Mouse (Mus musculus) CH12.LX (cell line): Measurements from ENCODE around the gene Ctcfl. TPM values are rescaled to one million over a fixed set of nuclear protein-coding genes. Genes with fewer than 3 reads are reported as not detected.
A peak's percentile ranks its signal among the peaks of the same experiment; 100 is the strongest.

Source experiments
- DNase-seq: peaks from one replicate; pipeline ENCODE4 v3.0.0-alpha.2; 2013; ENCODE audit errors: extremely low read depth
- H3K27ac ChIP-seq: 2 replicates; pipeline ENCODE4 v1.5.1; 2012; ENCODE audit warnings: low read depth, mild to moderate bottlenecking, control low read depth, moderate library complexity; ENCODE audit not compliant: insufficient read depth
- H3K27me3 ChIP-seq: replicated peaks from 2 replicates; pipeline ENCODE3; 2012; ENCODE audit warnings: inconsistent platforms
- H3K36me3 ChIP-seq, 2 experiments: replicated peaks in 1 of 2; 2 replicates each; pipeline versions ENCODE3 to v1.6.1; 2012; ENCODE audit warnings: inconsistent platforms in 1 of 2, low read length in 1 of 2, mild to moderate bottlenecking in 1 of 2, mixed read lengths in 1 of 2, moderate library complexity in 1 of 2; ENCODE audit not compliant: control insufficient read depth in 1 of 2, insufficient read depth in 1 of 2
- H3K4me1 ChIP-seq, 2 experiments: 2 replicates each; pipeline ENCODE4 v1.6.1; 2012; ENCODE audit warnings: inconsistent platforms in 1 of 2, moderate library complexity in 1 of 2; ENCODE audit not compliant: insufficient read depth in 2 of 2, control insufficient read depth in 1 of 2
- H3K4me2 ChIP-seq: 2 replicates; pipeline ENCODE4 v1.6.1; 2012; ENCODE audit warnings: low read depth, mild to moderate bottlenecking, control low read depth; ENCODE audit not compliant: poor library complexity, insufficient read depth, severe bottlenecking
- H3K4me3 ChIP-seq, 3 experiments: fragments of 150-350 bp in 1 of 3; sonication (generic) in 1 of 3; replicated peaks in 1 of 3; 2 replicates each; pipeline versions ENCODE3 to v1.5.1; 2011 to 2012; ENCODE audit warnings: low read depth in 2 of 3, low read length in 2 of 3, mild to moderate bottlenecking in 2 of 3, moderate library complexity in 2 of 3, control low read depth in 1 of 3, improper control_type of control experiment in 1 of 3, inconsistent platforms in 1 of 3, mixed read lengths in 1 of 3; ENCODE audit not compliant: poor library complexity in 1 of 3
- H3K79me2 ChIP-seq: replicated peaks from 2 replicates; pipeline ENCODE4 v1.6.1; 2012; ENCODE audit warnings: mild to moderate bottlenecking, moderate library complexity; ENCODE audit not compliant: control insufficient read depth, poor library complexity, insufficient read depth, severe bottlenecking; ENCODE audit errors: extremely low read depth
- H3K9ac ChIP-seq: 2 replicates; pipeline ENCODE4 v1.6.1; 2012; ENCODE audit warnings: low read depth, mild to moderate bottlenecking, control low read depth, moderate library complexity; ENCODE audit not compliant: insufficient read depth
- H3K9me3 ChIP-seq: replicated peaks from 2 replicates; pipeline ENCODE3; 2012; ENCODE audit warnings: low read length, inconsistent platforms, mixed read lengths
- CHD1 ChIP-seq: IDR thresholded peaks from 2 replicates; pipeline ENCODE4 v1.6.1; 2012; ENCODE audit warnings: low read depth, low read length, improper control_type of control experiment, inconsistent platforms
- CTCF ChIP-seq, 2 experiments: IDR thresholded peaks in 1 of 2; conservative IDR thresholded peaks in 1 of 2; 2 replicates each; pipeline ENCODE4 v1.5.1; 2011 to 2012; ENCODE audit warnings: low read depth in 2 of 2, low read length in 2 of 2, improper control_type of control experiment in 1 of 2, inconsistent platforms in 1 of 2, mild to moderate bottlenecking in 1 of 2, moderate library complexity in 1 of 2
- E2F4 ChIP-seq: IDR thresholded peaks from 2 replicates; pipeline ENCODE4 v1.6.1; 2011; ENCODE audit warnings: low read depth, low read length, improper control_type of control experiment; ENCODE audit not compliant: insufficient replicate concordance
- EP300 ChIP-seq: IDR thresholded peaks from 2 replicates; pipeline ENCODE4 v1.6.1; 2011; ENCODE audit warnings: low read length, improper control_type of control experiment
- JUND ChIP-seq: conservative IDR thresholded peaks from 2 replicates; pipeline ENCODE4 v1.6.1; 2011; ENCODE audit warnings: low read depth, low read length, improper control_type of control experiment
- MAX ChIP-seq: IDR thresholded peaks from 2 replicates; pipeline ENCODE4 v1.6.1; 2011; ENCODE audit warnings: low read length, improper control_type of control experiment
- NELFE ChIP-seq: IDR thresholded peaks from 2 replicates; pipeline ENCODE4 v1.6.1; 2011; ENCODE audit warnings: low read depth, low read length, improper control_type of control experiment
- NRF1 ChIP-seq: IDR thresholded peaks from 2 replicates; pipeline ENCODE4 v1.6.1; 2014; ENCODE audit warnings: low read depth, mild to moderate bottlenecking, inconsistent platforms, low read length, improper control_type of control experiment, moderate library complexity
- POLR2AphosphoS2 ChIP-seq: IDR thresholded peaks from 2 replicates; pipeline ENCODE4 v1.6.1; 2011; ENCODE audit warnings: low read depth, low read length, improper control_type of control experiment
- RAD21 ChIP-seq: IDR thresholded peaks from 2 replicates; pipeline ENCODE4 v1.6.1; 2011; ENCODE audit warnings: low read depth, mild to moderate bottlenecking, low read length, improper control_type of control experiment, moderate library complexity
- RCOR1 ChIP-seq: conservative IDR thresholded peaks from 2 replicates; pipeline ENCODE4 v1.6.1; 2012; ENCODE audit warnings: low read depth, mild to moderate bottlenecking, inconsistent platforms, low read length, improper control_type of control experiment
- SMC3 ChIP-seq: IDR thresholded peaks from 2 replicates; pipeline ENCODE4 v1.6.1; 2011; ENCODE audit warnings: low read depth, low read length, improper control_type of control experiment
- TBP ChIP-seq: conservative IDR thresholded peaks from 2 replicates; pipeline ENCODE4 v1.6.1; 2011; ENCODE audit warnings: low read depth, low read length, improper control_type of control experiment
- USF2 ChIP-seq: conservative IDR thresholded peaks from 2 replicates; pipeline ENCODE4 v1.6.1; 2011; ENCODE audit warnings: low read depth, low read length, improper control_type of control experiment
- ZC3H11A ChIP-seq: IDR thresholded peaks from 2 replicates; pipeline ENCODE4 v1.6.1; 2012; ENCODE audit warnings: low read depth, mild to moderate bottlenecking, inconsistent platforms, low read length, improper control_type of control experiment
- dilution Hi-C: fragments of 300-500 bp; cut with MboI; formaldehyde crosslinking; loops from 2 replicates; pipeline ENCODE4 v1.14.3; 2020; ENCODE audit warnings: low sequenced_read_pairs; ENCODE audit not compliant: extremely low pct_unique_long_range_greater_than_20kb, extremely low pct_ligation_motif_present
- in situ Hi-C: fragments of 300-500 bp; cut with MboI; formaldehyde crosslinking; loops from 3 replicates; pipeline ENCODE4 v1.14.3; 2019; ENCODE audit warnings: low sequenced_read_pairs, low pct_ligation_motif_present, low pct_unique_long_range_greater_than_20kb, mixed read lengths
- polyA plus RNA-seq: library from polyadenylated mRNA; unstranded; fragments of >175 nt; gene quantifications from 2 replicates; pipeline ENCODE4 v1.2.1, GENCODE M21; 2012; ENCODE audit warnings: low read depth; ENCODE audit not compliant: insufficient read length
- total RNA-seq, 2 experiments: library from RNA; depleted of rRNA; stranded (reverse); fragments of 300-350 nt in 1 of 2; fragments of >200 nt in 1 of 2; gene quantifications; 2 replicates each; pipeline ENCODE4 v1.2.3; 2012 to 2014

The Ctcfl gene
- total RNA-seq (2012; rRNA removed) (not detected in 2 replicates), total RNA-seq (2014; rRNA removed) (not detected in 2 replicates), polyA plus RNA-seq (0.11 TPM in 1 of 2 replicates, not detected in the other)

DNA sequence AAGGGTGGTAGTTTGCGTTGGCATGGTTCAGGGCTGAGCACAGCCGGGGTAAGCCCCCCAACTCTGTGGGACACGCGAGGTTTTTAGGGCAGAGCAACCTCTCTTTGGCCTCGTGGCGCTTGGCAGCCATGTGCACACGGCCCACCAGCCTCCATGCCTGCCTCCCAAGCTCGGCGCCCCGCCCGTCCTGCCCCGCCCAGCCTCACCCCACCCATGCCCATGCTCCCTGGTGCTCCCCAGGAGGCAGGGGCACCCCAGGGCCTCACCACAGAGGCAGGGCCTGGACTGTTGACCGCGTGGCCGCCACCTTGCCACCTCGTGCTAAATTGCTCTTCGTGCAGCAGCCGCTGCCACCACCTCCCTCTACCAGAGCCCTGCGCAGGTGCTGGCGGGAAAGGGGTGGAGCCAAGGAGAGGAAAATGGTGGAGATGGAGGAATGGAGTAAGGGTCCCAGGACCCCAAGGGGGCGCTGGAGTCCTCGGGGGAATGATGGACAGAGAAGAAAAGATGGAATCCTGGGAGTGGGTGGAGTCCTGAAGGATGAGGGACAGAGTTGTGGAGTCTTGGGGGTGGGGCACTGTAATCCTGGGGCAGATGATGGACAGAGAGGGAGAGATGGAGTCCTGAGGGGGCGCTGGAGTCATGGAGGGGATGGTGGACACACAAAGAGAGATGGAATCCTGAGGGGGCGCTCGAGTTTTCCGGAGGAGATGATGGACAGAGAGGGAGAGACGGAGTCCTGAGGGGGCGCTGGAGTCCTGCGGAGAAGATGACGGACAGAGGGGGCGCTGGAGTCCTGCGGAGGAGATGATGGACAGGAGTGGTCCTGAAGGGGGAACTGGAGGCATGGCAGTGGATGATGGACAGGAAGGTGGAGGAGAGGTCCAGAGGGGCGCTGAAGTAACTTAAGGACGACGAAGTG lies at the start of gene Ctcfl:
Gene Ctcfl (minus strand): TSS at position 503 of the 922 bp plus-strand sequence.
- Histone ChIP-seq H3K4me2 (no peak within 1 kb of the TSS), H3K36me3 (no peaks in the 10 kb centered on the region), H3K4me3 (no peak within 1 kb of the TSS), H3K27me3 (peaks cover 46% of the 10 kb centered on the region), H3K27ac (no peak within 1 kb of the TSS), H3K4me1 (peaks cover 2 to 7% of the 10 kb centered on the region in 2 experiments; a peak in 2 of 4 replicates), H3K9ac (no peak within 1 kb of the TSS), H3K9me3 (no peaks in the 10 kb centered on the region), H3K79me2 (no peaks in the 10 kb centered on the region)
- in situ Hi-C loops: no loop called here
- TF ChIP-seq CTCF (conservative IDR thresholded peaks at IDR 0.05 in 1 of 2, IDR thresholded peaks at IDR 0.05 in 1 of 2; ENCODE audit: low read depth in 2 of 2, low read length in 2 of 2) (peak in 1 of 2 experiments; percentile 30; a peak in 2 of 4 replicates), POLR2AphosphoS2 (no peak), USF2 (no peak)
- DNase-seq: no peak
- dilution Hi-C loops: no loop called here

DNA sequence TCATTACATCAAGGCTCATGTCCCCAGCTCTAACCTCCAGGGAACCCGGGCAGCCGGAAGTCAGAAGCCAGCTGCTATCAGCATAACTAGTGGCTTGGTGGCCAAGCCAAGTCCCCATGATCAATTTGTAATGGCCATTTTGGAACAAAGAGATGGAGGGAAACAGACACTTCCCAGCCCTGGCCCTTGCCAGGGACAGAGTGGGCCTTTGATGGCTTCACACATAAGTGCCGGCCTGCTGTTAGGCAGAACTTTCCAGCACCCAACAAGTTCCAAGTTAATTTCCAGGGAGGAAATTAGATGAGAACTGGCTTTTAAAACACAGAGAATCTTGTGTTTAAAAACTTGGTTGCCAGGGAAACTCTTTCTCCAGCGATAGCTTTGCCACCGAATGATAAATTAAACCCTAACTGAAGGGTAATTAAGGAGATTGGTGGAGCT lies 49.1 kb upstream of the Ctcfl start:
- H3K4me2 ChIP-seq: no peak overlapping the region
- no peak for DNase-seq
- H3K4me1 ChIP-seq: peaks cover 7 to 14% of the 10 kb centered on the region in 2 experiments
- no peak overlapping the region for H3K4me3 ChIP-seq
- peaks cover 55% of the 10 kb centered on the region for H3K27me3 ChIP-seq
- no peak for TF ChIP-seq SMC3
- no peak for TF ChIP-seq CHD1
- TF ChIP-seq ZC3H11A: no peak
- TF ChIP-seq TBP: no peak
- TF ChIP-seq RAD21: no peak
- TF ChIP-seq JUND: no peak
- no peak for TF ChIP-seq NELFE
- TF ChIP-seq NRF1: no peak
- no peak overlapping the region for H3K27ac ChIP-seq
- no peaks in the 10 kb centered on the region for H3K9me3 ChIP-seq
- H3K36me3 ChIP-seq: no peaks in the 10 kb centered on the region
- in situ Hi-C loops (loop anchor here (25.0 kb wide), 1 partner anchor 156 kb away; the partner anchor contains the start of genes Rae1 and Rbm38), dilution Hi-C loops (no loop called here)
- no peak overlapping the region for H3K9ac ChIP-seq
- no peaks in the 10 kb centered on the region for H3K79me2 ChIP-seq

DNA sequence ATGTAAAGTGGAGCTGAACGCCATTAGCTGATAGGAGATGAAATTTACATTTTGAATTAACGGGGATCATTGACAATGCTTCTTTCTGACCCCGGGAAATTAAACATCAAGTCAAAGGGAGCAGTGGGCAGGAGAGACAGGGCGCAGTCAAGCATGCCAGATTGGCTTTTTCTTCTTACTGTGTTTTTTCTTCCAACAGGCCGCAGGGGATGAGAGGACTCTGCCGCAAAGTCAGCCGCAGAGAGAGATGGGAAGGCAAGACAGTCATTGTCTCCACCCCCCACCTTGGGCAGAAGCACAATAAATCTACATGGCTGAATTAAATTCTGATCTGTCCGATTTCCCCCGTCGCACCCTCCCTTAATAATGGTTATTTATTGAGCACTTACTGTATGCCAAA lies 46.0 kb upstream of the Ctcfl start:
- H3K9ac ChIP-seq: no peak overlapping the region
- DNase-seq: no peak
- H3K27ac ChIP-seq: no peak overlapping the region
- peaks cover 60% of the 10 kb centered on the region for H3K27me3 ChIP-seq
- in situ Hi-C loops: loop anchor here (25.0 kb wide), 1 partner anchor 153 kb away; the partner anchor contains the start of genes Rae1 and Rbm38
- peaks cover 0 to 11% of the 10 kb centered on the region in 2 experiments; a peak in 2 of 4 replicates for H3K4me1 ChIP-seq
- H3K79me2 ChIP-seq: no peaks in the 10 kb centered on the region
- dilution Hi-C loops: no loop called here
- no peak for TF ChIP-seq RAD21
- no peak for TF ChIP-seq SMC3
- no peak for TF ChIP-seq E2F4
- TF ChIP-seq RCOR1: no peak
- TF ChIP-seq MAX: no peak
- no peak for TF ChIP-seq NRF1
- no peak for TF ChIP-seq EP300
- no peaks in the 10 kb centered on the region for H3K9me3 ChIP-seq
- no peak overlapping the region for H3K4me2 ChIP-seq
- no peaks in the 10 kb centered on the region for H3K36me3 ChIP-seq
- no peak overlapping the region for H3K4me3 ChIP-seq
